Mouse (Mus musculus) spleen, adult 2 months (tissue): ENCODE measurements around the gene Omg.

Experiments used
- CTCF ChIP-seq: fragments of 200-500 bp; IDR thresholded peaks from 2 replicates; pipeline ENCODE4 v1.5.1; 2011; ENCODE audit warnings: mild to moderate bottlenecking, inconsistent platforms; ENCODE audit not compliant: insufficient read depth, insufficient read length, insufficient replicate concordance; ENCODE audit errors: extremely low read depth
- POLR2A ChIP-seq: fragments of 200-500 bp; IDR thresholded peaks from 2 replicates; pipeline ENCODE4 v1.6.1; 2011; ENCODE audit warnings: low read depth, low read length, inconsistent platforms

DNA sequence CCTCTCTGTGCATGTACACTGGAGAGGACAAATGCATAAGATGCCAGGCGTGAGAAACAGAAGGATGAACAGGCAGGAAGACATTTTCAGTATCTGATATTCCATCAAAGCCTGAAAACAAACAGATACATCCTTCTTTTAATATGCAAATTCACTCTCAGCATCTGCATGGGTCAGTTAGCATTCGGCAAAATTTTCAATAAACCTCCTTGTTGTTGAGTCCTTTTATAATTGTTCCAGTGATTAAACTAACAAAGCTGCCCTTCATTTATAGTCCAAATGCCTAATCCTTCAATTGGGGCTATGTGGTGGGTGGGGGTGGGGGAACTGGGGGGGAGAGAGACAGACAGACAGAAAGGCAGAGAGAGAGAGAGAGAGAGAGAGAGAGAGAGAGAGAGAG, 967 bp downstream of the Omg start:
- TF ChIP-seq CTCF = no peak
- no peak for TF ChIP-seq POLR2A
